Mouse (Mus musculus): ENCODE data around the gene 4930402H24Rik. TPM values are rescaled to one million over a fixed set of nuclear protein-coding genes. Genes with fewer than 3 reads are reported as not detected.

The 4930402H24Rik gene
- polyA plus RNA-seq, 1 experiment from 2014 or later = 50.9 TPM

GRCm38 (mm10) chr2:130658530-130658929 is 247.7 kb downstream of the 4930402H24Rik start:
- Histone ChIP-seq H3K27me3 (ENCODE audit: insufficient read depth, poor library complexity, severe bottlenecking) (no peaks in the 10 kb centered on the region), H3K27ac (no peak overlapping the region), H3K9me3 (no peaks in the 10 kb centered on the region), H3K4me3 (no peak overlapping the region), H3K4me1 (replicated peaks) (peaks cover 11% of the 10 kb centered on the region), H3K36me3 (peaks cover 93% of the 10 kb centered on the region)
- 93% methylated on average over 10 of the region's 10 CpGs for WGBS
- DNase-seq (ENCODE audit: low spot score) = no peak

GRCm38 (mm10) chr2:130657541-130657940 is 248.7 kb downstream of the 4930402H24Rik start:
- peaks cover 98% of the 10 kb centered on the region for H3K36me3 ChIP-seq
- no peaks in the 10 kb centered on the region for H3K27me3 ChIP-seq (ENCODE audit: insufficient read depth, poor library complexity, severe bottlenecking)
- no peaks in the 10 kb centered on the region for H3K9me3 ChIP-seq
- WGBS = 85% methylated on average over 6 of the region's 6 CpGs
- DNase-seq (ENCODE audit: low spot score) = no peak
- peaks cover under 1% of the 10 kb centered on the region for H3K4me1 ChIP-seq (replicated peaks)
- H3K4me3 ChIP-seq = no peak overlapping the region
- no peak overlapping the region for H3K27ac ChIP-seq

- H3K4me1 ChIP-seq (replicated peaks) = no peaks in the 10 kb centered on the region
- H3K27me3 ChIP-seq (ENCODE audit: insufficient read depth, poor library complexity, severe bottlenecking) = no peaks in the 10 kb centered on the region
- no peak overlapping the region for H3K4me3 ChIP-seq
- H3K9me3 ChIP-seq = no peaks in the 10 kb centered on the region
- WGBS = 95% methylated on average over 9 of the region's 9 CpGs
- no peak overlapping the region for H3K27ac ChIP-seq
- peaks cover 92% of the 10 kb centered on the region for H3K36me3 ChIP-seq
- no peak for DNase-seq (ENCODE audit: low spot score)
Observed at GRCm38 (mm10) chr2:130656536-130656935, 249.7 kb downstream of the 4930402H24Rik start.

Other genes with a start within 250 kb of the 4930402H24Rik start
- 47.1 and 50.7 TPM in 2 replicates for gene Ddrgk1, start 241.7 kb downstream of the 4930402H24Rik start, polyA plus RNA-seq (2016; fragmentation: Nextera tagmentation; extraction: Ambion mirVana)
- gene Itpa, start 238.8 kb downstream of the 4930402H24Rik start, polyA plus RNA-seq (2016; fragmentation: Nextera tagmentation; extraction: Ambion mirVana) = 148 and 151 TPM in 2 replicates
- 0.20 and 0.70 TPM in 2 replicates for gene Slc4a11, start 208.9 kb downstream of the 4930402H24Rik start, polyA plus RNA-seq (2016; fragmentation: Nextera tagmentation; extraction: Ambion mirVana)
- 5.3 and 7.6 TPM in 2 replicates for gene Atrn, start 89 bp upstream of the 4930402H24Rik start, polyA plus RNA-seq (2016; fragmentation: Nextera tagmentation; extraction: Ambion mirVana)
- gene Gfra4, start 136.7 kb upstream of the 4930402H24Rik start, polyA plus RNA-seq (2016; fragmentation: Nextera tagmentation; extraction: Ambion mirVana) = 4.9 and 6.1 TPM in 2 replicates
- 0.29 and 0.55 TPM in 2 replicates for gene Adam33, start 157.4 kb upstream of the 4930402H24Rik start, polyA plus RNA-seq (2016; fragmentation: Nextera tagmentation; extraction: Ambion mirVana)
- gene Siglec1, start 180.4 kb upstream of the 4930402H24Rik start, polyA plus RNA-seq (2016; fragmentation: Nextera tagmentation; extraction: Ambion mirVana) = 0.10 and 0.16 TPM in 2 replicates
- gene Hspa12b, start 220.9 kb upstream of the 4930402H24Rik start, polyA plus RNA-seq (2016; fragmentation: Nextera tagmentation; extraction: Ambion mirVana) = 6.4 and 7.6 TPM in 2 replicates
- not detected in 2 replicates for gene Gm11037, start 227.1 kb upstream of the 4930402H24Rik start, polyA plus RNA-seq (2016; fragmentation: Nextera tagmentation; extraction: Ambion mirVana)